Mouse (Mus musculus) cerebellum, adult 11-12 months (tissue): ENCODE measurements around the gene Adam1a.

Source experiments
- DNase-seq: peaks from one replicate; pipeline ENCODE4 v3.0.0; 2022

The Adam1a gene

GRCm38 (mm10) chr5:121544910-121545792 lies at the start of gene Adam1a, which contains the start of gene Gm42878:
Gene Adam1a, minus strand, starts transcription at chr5:121545482.
Gene Gm42878, minus strand, starts transcription at chr5:121545482.
- DNase-seq: peak; percentile 38

- DNase-seq: no peak
These were observed 49.5 kb upstream of the Adam1a start for GRCm38 (mm10) chr5:121594714-121595313.

GRCm38 (mm10) chr5:121593451-121594401 lies 48.4 kb upstream of the Adam1a start, which contains the start of gene Aldh2:
Gene Aldh2, minus strand, starts transcription at chr5:121593824.
- DNase-seq: peak; percentile 69

GRCm38 (mm10) chr5:121592816-121593407 lies 47.6 kb upstream of the Adam1a start:
- DNase-seq: no peak

GRCm38 (mm10) chr5:121592064-121592815 lies 47.0 kb upstream of the Adam1a start:
- DNase-seq: no peak

- DNase-seq: no peak
These were observed 46.3 kb upstream of the Adam1a start for GRCm38 (mm10) chr5:121591417-121592063.

- no peak for DNase-seq
These were observed 44.6 kb upstream of the Adam1a start for GRCm38 (mm10) chr5:121589928-121590327.

DNA sequence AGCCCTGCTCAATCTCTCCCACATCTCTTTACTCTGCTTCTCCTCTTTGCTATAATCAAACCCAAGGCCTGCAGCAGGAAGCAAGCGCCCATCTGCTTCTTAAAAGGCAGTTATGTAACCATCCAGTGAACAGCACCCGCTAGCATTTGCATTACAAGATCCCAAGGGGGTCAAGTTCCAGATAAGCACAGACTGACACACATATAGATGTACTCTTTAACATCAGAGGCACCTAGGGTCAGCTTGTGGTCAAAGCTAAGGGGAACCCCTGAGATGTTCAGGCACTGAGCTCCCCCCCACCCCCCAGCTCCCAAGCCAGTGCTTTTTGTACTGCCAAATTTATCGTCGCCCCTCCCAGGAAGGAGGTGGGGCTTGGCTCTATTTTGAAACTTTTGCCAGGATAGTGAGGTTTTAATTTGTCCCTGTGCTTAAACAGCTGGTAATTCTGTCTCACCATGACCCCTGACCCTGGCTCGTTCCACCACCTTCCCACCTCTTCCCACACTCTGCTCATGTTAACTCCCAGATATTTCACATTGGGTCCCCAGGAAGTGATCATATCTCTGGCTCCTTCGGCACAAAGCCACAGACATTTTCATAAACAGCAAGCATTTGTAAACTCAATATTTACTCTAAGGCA lies 41.2 kb upstream of the Adam1a start:
- no peak for DNase-seq

- no peak for DNase-seq
These were observed 40.4 kb upstream of the Adam1a start for GRCm38 (mm10) chr5:121585699-121586098.

- no peak for DNase-seq
These were observed 39.7 kb upstream of the Adam1a start for GRCm38 (mm10) chr5:121585005-121585404.

GRCm38 (mm10) chr5:121583765-121584501 lies 38.7 kb upstream of the Adam1a start:
- DNase-seq: peak; percentile 79

- DNase-seq: no peak
These were observed 36.7 kb upstream of the Adam1a start for GRCm38 (mm10) chr5:121581945-121582344.

- no peak for DNase-seq
These were observed 31.7 kb upstream of the Adam1a start for GRCm38 (mm10) chr5:121576927-121577488.

DNA sequence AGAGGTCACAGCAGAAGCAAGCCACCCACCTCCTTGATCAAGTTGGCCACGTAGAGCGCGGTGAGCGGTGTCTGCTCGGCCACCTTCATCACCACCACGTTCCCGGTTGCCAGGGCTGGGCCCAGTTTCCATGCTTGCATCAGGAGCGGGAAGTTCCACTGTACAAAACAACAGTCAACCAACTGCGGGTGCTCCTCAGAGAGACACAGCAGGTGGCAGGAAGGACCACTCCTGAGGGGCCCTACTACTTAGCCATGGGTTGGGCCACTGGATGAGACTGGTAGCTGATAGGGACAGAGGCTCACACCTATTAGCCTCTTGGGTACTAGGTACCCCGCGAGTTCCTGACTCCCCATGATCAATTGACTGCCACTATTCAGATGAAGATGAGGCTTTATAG lies 30.6 kb upstream of the Adam1a start:
- no peak for DNase-seq

GRCm38 (mm10) chr5:121574145-121574544 lies 28.9 kb upstream of the Adam1a start:
- DNase-seq: no peak

- DNase-seq: no peak
These were observed 25.5 kb upstream of the Adam1a start for GRCm38 (mm10) chr5:121570787-121571186.

DNA sequence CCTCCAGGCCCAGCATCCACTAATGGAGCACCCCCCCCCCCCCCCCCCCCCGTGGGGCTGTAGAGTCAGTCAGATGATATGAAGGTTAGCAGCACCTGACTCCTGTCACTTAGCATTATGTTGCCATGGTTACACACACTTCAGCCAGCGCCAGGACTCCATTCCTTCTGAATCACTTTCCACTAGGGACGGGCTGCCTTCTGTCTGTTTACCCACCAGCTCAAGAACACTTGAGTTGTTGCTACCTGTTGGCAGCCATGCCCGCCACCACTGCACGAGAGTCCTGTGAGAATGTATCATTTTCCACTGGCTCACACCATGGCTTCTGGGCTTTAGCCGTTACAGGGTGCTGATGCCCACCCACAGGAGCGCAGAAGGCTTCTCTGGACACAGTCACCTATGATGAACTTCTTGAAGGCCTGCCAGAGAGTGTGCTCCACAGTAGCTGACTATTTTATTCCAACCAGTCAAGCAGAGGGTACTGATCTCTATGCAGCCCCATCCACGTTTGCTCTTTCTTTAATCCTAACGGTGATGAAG lies 24.7 kb upstream of the Adam1a start:
- DNase-seq: no peak

GRCm38 (mm10) chr5:121566035-121566681 lies 20.9 kb upstream of the Adam1a start:
- no peak for DNase-seq

DNA sequence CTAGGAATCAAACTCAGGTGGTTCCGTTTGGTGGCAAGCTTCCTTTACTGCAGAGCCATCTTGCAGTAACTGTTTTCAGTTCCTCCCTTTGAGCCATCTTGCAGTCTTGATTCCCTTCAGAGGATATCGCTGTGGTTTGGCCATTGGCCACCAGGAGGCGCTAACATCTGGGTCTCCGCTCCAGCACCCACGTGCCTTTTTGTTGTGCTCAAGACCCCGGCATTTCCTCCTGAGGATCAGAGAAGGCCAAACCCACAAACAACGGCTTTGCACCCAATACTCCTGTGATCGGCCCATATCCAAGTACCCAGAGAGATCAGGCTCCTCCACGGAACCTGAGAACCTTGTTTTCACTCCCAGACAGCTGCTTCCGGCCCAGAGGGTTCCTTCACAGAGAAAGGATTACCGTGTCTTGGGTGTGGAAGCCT lies 19.2 kb upstream of the Adam1a start:
- peak; percentile 53 for DNase-seq
